Mouse (Mus musculus) c-Kit-positive CD71-positive TER-119-negative erythroid progenitor cells, embryonic 14.5 days (primary cell): ENCODE results near the gene Gm10719.
"Not testable (repeated sequence)": the region's sequence is repeated elsewhere in the genome, so short reads cannot be mapped to it uniquely, and the experiment has no call there.

Experiments used
- DNase-seq: peaks from one replicate; pipeline ENCODE4 v3.0.0-alpha.2; 2013; ENCODE audit warnings: low read depth

Gm10719 gene

DNA sequence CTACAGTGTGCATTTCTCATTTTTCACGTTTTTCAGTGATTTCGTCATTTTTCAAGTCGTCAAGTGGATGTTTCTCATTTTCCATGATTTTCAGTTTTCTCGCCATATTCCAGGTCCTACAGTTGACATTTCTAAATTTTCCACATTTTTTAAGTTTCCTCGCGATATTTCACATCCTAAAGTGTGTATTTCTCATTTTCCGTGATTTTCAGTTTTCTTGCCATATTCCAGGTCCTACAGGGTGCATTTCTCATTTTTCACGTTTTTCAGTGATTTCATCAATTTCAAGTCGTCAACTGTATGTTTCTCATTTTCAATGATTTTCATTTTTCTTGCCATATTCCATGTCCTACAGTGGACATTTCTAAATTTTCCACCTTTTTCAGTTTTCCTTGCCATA lies at the start of gene Gm10719:
TSS of gene Gm10719 (plus strand) at position 301 of the 400 bp plus-strand sequence.
- DNase-seq, result not testable (repeated sequence)

- DNase-seq, result not testable (repeated sequence)
These were observed 16.7 kb upstream of the Gm10719 start, which contains the start of gene Gm10722 for GRCm38 (mm10) chr9:3000445-3000972. Gene Gm10722, plus strand, starts transcription at chr9:3000922.

DNA sequence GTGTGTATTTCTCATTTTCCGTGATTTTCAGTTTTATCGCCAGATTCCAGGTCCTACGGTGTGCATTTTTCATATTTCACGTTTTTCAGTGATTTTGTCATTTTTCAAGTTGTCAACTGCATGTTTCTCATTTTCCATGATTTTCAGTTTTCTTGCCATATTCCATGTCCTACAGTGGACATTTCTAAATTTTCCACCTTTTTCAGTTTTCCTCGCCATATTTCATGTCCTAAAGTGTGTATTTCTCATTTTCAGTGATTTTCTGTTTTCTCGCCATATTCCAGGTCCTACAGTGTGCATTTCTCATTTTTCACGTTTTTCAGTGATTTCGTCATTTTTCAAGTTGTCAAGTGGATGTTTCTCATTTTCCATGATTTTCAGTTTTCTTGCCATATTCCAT lies 16.2 kb upstream of the Gm10719 start:
- DNase-seq, result not testable (repeated sequence)

- not testable (repeated sequence) for DNase-seq
These were observed 15.1 kb upstream of the Gm10719 start for GRCm38 (mm10) chr9:3001948-3002659.

GRCm38 (mm10) chr9:3002794-3003396 lies 14.3 kb upstream of the Gm10719 start, which contains the start of gene Gm11168:
Gene Gm11168, plus strand, starts transcription at chr9:3003346.
- DNase-seq, result not testable (repeated sequence)

GRCm38 (mm10) chr9:3006179-3006578 lies 11.0 kb upstream of the Gm10719 start:
- DNase-seq, result not testable (repeated sequence)

- DNase-seq, result not testable (repeated sequence)
These were observed 10.6 kb upstream of the Gm10719 start for GRCm38 (mm10) chr9:3006636-3007035.

GRCm38 (mm10) chr9:3007272-3007671 lies 9.9 kb upstream of the Gm10719 start:
- not testable (repeated sequence) for DNase-seq

DNA sequence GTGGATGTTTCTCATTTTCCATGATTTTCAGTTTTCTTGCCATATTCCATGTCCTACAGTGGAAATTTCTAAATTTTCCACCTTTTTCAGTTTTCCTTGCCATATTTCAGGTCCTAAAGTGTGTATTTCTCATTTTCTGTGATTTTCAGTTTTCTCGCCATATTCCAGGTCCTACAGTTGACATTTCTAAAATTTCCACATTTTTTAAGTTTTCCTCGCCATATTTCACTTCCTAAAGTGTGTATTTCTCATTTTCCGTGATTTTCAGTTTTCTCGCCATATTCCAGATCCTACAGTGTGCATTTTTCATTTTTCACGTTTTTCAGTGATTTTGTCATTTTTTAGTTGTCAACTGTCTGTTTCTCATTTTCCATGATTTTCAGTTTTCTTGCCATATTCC lies 7.9 kb upstream of the Gm10719 start:
- not testable (repeated sequence) for DNase-seq

- DNase-seq, result not testable (repeated sequence)
These were observed 5.1 kb upstream of the Gm10719 start for GRCm38 (mm10) chr9:3012054-3012621.

DNA sequence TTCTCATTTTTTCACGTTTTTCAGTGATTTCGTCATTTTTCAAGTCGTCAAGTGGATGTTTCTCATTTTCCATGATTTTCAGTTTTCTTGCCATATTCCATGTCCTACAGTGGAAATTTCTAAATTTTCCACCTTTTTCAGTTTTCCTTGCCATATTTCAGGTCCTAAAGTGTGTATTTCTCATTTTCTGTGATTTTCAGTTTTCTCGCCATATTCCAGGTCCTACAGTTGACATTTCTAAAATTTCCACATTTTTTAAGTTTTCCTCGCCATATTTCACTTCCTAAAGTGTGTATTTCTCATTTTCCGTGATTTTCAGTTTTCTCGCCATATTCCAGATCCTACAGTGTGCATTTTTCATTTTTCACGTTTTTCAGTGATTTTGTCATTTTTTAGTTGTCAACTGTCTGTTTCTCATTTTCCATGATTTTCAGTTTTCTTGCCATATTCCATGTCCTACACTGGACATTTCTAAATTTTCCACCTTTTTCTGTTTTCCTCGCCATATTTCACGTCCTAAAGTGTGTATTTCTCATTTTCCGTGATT lies 4.4 kb upstream of the Gm10719 start, which contains the start of gene Gm10721:
TSS of gene Gm10721 (plus strand) at position 408 of the 547 bp plus-strand sequence.
- DNase-seq, result not testable (repeated sequence)

GRCm38 (mm10) chr9:3015354-3015753 lies 1.9 kb upstream of the Gm10719 start, which contains the start of gene Gm10720:
Gene Gm10720, plus strand, starts transcription at chr9:3015654.
- DNase-seq, result not testable (repeated sequence)

DNA sequence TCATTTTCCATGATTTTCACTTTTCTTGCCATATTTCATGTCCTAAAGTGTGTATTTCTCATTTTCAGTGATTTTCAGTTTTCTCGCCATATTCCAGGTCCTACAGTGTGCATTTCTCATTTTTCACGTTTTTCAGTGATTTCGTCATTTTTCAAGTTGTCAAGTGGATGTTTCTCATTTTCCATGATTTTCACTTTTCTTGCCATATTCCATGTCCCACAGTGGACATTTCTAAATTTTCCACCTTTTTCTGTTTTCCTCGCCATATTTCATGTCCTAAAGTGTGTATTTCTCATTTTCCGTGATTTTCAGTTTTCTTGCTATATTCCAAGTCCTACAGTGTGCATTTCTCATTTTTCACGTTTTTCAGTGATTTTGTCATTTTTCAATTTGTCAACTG lies 1.3 kb upstream of the Gm10719 start:
- not testable (repeated sequence) for DNase-seq

GRCm38 (mm10) chr9:3018944-3019343 lies 1.7 kb downstream of the Gm10719 start:
- DNase-seq, result not testable (repeated sequence)

- not testable (repeated sequence) for DNase-seq
These were observed 2.9 kb downstream of the Gm10719 start for GRCm38 (mm10) chr9:3019835-3020727.

GRCm38 (mm10) chr9:3022316-3023008 lies 5.3 kb downstream of the Gm10719 start:
- DNase-seq, result not testable (repeated sequence)

- not testable (repeated sequence) for DNase-seq
These were observed 6.2 kb downstream of the Gm10719 start, which contains the start of gene Gm10718 for GRCm38 (mm10) chr9:3023312-3023984. Gene Gm10718, plus strand, starts transcription at chr9:3023547.

DNA sequence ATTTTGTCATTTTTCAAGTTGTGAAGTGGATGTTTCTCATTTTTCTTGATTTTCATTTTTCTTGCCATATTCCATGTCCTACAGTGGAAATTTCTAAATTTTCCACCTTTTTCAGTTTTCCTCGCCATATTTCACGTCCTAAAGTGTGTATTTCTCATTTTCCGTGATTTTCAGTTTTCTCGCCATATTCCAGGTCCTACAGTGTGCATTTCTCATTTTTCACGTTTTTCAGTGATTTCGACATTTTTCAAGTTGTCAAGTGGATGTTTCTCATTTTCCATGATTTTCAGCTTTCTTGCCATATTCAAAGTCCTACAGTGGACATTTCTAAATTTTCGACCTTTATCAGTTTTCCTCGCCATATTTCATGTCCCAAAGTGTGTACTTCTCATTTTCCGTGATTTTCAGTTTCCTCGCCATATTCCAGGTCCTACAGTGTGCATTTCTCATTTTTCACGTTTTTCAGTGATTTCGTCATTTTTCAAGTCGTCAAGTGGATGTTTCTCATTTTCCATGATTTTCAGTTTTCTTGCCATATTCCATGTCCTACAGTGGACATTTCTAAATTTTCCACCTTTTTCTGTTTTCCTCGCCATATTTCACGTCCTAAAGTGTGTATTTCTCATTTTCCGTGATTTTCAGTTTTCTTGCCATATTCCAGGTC lies 6.9 kb downstream of the Gm10719 start:
- DNase-seq, result not testable (repeated sequence)

DNA sequence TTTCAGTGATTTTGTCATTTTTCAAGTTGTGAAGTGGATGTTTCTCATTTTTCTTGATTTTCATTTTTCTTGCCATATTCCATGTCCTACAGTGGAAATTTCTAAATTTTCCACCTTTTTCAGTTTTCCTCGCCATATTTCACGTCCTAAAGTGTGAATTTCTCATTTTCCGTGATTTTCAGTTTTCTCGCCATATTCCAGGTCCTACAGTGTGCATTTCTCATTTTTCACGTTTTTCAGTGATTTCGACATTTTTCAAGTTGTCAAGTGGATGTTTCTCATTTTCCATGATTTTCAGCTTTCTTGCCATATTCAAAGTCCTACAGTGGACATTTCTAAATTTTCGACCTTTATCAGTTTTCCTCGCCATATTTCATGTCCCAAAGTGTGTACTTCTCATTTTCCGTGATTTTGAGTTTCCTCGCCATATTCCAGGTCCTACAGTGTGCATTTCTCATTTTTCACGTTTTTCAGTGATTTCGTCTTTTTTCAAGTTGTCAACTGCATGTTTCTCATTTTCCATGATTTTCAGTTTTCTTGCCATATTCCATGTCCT lies 7.8 kb downstream of the Gm10719 start, which contains the start of gene Gm10717:
TSS of gene Gm10717 (plus strand) at position 506 of the 556 bp plus-strand sequence.
- not testable (repeated sequence) for DNase-seq
